Mouse (Mus musculus) gastrocnemius, postnatal 10 days (tissue): ENCODE results near the gene Znrd1as. TPM values are rescaled to one million over a fixed set of nuclear protein-coding genes. Genes with fewer than 3 reads are reported as not detected.
"Not testable (repeated sequence)": the region's sequence is repeated elsewhere in the genome, so short reads cannot be mapped to it uniquely, and the experiment has no call there.

ENCODE experiments used
- DNase-seq: peaks from one replicate; pipeline ENCODE4 v3.0.0; 2021; ENCODE audit warnings: mixed read lengths
- total RNA-seq, 2 experiments: library from RNA; stranded (reverse); gene quantifications; 2 replicates each; pipeline ENCODE4 v1.2.3; 2021

Gene Znrd1as
- total RNA-seq, 2 experiments from 2014 or later = 7.5 to 9.4 TPM

DNA sequence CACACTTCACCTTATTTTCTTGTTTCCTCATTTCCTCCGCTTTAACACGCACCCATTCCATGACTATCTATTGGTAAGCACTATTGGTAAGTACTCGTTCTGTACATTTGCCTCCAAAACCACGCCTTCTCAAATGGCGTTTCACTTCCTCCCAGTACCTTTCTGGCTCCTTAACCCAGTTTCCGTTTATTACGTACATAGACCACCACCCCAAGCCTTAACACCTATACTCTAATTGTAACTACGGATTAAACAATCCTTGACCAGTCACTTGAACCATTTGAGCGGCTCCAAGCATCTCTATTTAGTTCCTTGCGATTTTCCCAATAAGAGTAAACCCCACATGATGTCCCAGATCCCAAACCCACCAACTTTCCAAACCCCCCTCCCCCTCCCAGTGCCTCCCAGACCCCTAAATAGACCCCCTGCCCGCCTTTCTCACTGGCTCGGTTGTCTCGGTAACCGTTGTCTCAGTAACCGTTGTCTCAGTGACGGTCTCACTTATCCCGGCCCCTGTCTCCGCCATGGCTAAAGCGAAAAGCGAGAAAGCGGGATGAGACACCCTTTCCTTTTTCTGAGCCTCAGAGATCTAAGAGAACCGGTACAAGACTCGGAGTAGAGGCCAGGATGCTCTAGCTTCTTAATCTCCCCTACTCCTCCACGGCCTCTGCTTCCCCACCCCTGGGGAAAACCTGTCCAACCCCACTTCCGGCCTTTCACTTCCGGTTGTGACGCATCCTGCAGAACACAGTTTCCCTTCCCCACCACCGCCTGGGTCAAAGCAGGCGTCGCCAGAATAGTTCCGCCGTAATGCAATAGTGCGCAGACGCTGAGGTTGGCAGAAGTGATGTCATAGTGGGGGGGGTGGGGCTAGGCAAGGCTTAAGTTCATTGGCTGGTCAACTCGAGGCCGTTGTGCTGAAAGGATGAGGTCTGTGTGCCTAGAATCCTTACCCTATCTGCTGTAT, 7.1 kb upstream of the Znrd1as start, which contains the start of gene Ppp1r11:
Gene Ppp1r11, minus strand, starts transcription at position 761 of the 967 bp plus-strand sequence.
- peak; percentile 88 for DNase-seq

DNA sequence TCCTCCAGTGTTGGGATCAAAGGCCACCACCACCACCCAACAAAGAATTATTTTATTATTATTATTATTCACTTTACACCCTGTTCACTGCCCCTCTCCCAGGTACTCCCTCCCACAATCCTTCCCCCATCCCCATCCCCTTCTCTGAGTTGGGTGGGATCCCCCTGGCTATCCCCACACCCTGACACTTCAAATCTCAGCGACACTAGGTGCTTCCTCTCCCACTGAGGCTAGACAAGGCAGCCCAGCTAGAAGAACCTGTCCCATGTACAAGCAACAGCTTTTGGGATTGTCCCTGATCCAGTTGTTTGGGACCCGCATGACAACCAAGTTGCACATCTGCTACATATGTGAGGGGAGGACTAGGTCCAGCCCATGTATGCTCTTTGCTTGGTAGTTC, 5.8 kb upstream of the Znrd1as start:
- DNase-seq = no peak

DNA sequence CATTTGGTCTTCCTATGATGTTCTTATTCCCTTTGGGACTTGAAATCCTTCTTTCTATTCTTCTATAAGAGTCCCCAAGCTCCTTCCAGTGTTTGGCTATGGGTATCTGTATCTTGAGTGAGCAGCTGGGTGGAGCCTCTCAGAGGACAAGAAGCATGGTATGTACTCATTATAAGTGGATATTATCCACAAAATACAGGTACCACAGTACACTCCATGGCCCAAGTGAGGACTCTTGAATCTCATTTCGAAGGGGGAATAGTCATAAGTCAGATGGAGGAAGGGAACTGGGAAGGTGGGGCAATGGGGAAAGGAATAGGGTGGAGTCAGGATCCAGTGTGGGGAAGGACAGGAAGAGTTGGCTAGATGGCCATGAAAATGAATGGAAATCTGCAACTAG, 5.3 kb upstream of the Znrd1as start:
- no peak for DNase-seq

DNA sequence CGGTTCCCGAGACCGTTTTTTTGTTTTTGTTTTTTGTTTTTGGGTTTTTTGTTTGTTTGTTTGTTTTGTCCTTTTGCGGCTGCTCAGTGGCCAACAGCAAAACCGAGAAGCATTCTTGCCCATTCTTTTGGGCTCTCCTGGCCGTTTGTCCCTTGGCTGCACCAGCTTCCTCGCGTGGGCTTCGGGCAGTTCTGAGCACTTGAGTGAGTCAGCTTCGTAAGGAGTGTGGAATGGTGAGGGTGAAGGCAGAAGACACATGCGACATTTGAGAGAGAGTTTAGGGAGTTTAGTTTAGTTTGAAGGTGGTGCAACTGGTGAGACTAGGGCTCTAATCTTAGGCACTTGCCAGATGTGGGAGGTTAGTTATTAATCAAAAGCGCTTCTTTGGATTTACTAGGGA, 492 bp downstream of the Znrd1as start:
- peak; percentile 13 for DNase-seq

GRCm38 (mm10) chr17:36961125-36961524, 2.7 kb downstream of the Znrd1as start:
- DNase-seq = no peak

GRCm38 (mm10) chr17:36966875-36967274, 8.5 kb downstream of the Znrd1as start:
- DNase-seq = no peak

- no peak for DNase-seq
Measured at GRCm38 (mm10) chr17:36970316-36970890, 12.0 kb downstream of the Znrd1as start.

GRCm38 (mm10) chr17:36971172-36971850, 12.9 kb downstream of the Znrd1as start:
- DNase-seq = no peak

GRCm38 (mm10) chr17:36972791-36973190, 14.4 kb downstream of the Znrd1as start:
- no peak for DNase-seq

- no peak for DNase-seq
Measured at GRCm38 (mm10) chr17:36973271-36973787, 14.9 kb downstream of the Znrd1as start.

DNA sequence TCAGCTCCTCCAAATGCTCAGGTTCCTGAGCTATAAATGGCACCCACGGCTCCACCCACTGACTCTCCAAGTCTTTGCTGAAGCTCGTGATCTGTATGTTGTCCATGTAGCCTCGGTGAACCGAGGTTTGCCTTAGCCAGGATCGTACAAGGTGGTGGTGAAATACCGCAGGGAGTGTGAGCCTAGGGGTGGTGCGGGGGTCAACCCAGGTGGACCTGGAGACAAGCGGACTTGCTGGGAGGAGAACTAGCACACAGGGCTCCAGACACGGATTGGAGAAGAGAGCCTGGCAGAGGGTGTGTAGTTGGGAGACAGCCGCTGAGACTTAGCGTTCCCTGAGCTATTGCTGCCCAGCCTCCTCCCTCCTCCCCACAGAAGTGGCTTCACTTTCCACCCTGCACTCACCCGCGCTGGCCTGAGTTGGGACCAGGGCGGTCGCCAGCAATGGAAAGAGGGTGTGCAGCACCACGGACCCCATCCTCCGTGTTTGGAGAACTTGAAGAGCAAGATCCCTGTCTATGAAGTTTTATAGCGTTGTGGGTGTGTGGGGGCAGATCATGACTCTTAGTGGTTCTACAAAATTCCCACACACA, 22.9 kb downstream of the Znrd1as start, which contains the start of gene 2410137M14Rik:
Gene 2410137M14Rik, minus strand, starts transcription at position 17 of the 593 bp plus-strand sequence.
- DNase-seq = peak; percentile 10

DNA sequence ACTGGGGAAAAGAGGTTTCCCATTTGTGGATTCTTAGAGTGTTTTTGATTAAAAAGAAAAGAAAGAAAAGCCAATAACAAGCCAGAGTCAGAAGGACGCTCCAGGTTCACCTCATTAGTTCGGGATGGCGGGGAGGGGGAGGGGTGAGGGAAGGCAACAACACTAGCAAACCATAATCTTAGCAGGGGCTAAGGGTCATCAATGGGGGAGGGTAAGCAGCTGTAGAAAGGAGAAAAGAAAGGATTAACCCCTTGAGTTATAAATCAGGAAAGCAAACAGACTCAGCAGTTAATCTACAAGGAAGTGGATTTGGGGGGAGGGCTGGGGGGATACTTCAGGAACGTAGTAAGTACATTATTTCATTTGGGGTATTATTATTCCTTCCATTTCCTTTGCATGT, 23.5 kb downstream of the Znrd1as start:
- DNase-seq = no peak

DNA sequence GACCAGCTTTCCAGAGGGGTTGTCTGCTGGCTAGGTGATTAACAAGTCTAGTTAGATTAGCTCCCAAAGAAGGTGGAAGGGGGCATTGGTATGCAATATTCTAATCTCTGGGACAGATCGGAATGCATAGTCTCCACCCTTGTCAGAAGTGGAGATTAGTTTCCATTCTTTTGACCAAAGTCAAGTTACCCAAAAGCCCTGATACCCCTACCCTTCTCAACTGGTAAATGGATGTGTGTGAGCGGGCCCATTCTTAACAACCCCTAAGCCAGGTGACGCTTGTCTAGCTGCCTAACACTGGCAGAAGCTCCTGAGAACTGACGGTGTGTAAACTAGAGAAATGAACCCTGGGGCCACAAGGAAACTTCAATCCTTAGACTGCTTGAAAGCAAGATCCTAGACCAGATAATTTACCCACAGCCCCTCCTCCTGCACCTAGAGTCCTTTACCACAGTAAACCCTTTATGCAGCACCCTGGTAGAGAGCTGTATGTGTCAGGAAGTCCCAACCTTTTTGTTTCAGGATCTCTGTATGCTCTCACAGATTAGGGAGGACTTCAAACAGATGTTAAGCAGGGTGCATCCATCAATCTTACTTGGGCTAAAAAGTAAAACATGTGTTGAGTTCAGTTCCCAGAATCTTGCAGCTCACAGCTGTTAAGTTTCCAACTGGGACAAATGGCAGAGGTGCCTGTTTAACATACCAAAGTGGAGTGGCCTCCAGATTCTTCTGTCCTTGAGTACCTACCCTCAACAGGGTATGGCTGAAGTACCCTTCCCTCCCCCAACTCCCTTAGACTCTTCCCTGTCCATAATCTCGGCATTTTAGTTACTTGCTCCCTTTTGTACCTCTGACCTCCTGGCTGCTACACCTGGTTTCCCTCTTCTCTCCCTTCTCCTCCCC, 24.1 kb downstream of the Znrd1as start:
- no peak for DNase-seq

DNA sequence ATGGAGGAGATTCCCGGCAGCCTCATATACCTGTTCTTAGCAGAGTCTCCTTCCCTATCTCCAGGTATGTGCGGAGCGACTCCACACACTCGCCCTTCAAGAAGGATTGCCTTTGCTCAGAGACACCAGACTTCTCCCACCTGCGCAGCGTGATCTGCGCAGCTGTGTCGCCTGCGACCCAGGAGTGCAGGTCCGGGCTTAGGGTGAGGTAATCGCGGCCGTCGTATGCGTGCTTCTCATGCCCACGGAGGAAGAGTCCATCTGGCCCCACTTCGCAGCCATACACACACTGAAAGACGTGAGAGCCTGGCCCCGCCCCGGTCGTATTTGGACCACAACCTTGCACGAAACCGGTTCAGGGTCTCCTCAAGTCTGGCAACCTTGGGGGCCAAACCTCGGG, 30.1 kb downstream of the Znrd1as start:
- DNase-seq = no peak

DNA sequence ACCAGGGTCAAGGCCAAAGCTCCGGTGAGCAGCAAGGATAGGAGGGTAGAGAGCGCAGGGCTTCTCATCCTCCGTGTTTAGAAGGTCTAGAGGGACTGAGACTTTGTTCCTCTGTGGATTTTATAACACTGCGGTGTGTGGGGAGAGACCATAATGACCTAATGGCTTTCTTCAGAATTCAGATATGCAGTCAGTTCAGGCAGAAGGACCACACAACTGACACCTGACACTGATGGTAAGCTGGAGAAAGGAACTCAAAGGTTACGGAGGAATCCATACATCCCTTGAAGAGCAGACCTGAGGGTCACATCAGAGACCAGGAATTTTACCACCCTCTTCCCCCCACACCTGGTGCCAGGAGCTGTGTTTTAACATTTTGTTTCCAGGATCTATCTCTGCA, 31.0 kb downstream of the Znrd1as start, which contains the start of gene H2-M5:
Gene H2-M5, minus strand, starts transcription at position 101 of the 400 bp plus-strand sequence.
- DNase-seq = no peak

GRCm38 (mm10) chr17:36990630-36991029, 32.2 kb downstream of the Znrd1as start:
- DNase-seq = not testable (repeated sequence)

DNA sequence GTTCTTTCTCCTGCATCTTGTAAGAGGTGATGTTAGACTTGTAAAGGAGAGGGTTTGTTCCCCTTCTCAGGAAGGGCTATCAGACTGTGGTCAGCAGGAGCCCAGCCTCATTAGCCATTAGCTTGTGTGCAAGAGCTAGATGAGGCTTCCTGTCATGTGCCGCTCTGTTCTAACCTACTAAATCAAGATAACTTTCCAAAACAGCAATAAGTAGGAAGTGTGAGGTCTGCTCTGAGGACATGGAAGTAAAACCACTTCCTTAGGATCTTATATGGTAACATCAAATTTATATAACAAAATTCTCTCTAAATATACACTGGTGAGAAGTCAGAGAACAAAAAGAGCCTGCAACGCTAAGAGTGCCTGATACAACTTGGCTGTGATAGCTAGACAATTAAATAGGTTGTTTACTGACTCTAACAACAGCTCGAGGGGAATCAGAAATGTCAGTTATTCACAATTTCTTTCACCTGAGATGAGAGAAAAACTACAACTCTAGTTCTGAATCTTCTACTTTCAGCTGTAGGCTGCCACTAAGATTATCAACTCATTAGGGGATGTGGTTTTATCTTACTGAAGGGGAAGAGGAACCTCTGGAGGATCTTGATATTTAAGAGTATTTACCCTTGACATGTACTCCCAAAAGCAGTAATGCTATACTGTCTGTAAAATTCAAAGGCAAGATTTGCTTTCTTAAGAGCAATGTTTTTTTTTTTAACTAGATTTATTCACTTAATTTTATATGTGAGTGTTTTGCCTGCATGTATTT, 34.1 kb downstream of the Znrd1as start:
- no peak for DNase-seq

DNA sequence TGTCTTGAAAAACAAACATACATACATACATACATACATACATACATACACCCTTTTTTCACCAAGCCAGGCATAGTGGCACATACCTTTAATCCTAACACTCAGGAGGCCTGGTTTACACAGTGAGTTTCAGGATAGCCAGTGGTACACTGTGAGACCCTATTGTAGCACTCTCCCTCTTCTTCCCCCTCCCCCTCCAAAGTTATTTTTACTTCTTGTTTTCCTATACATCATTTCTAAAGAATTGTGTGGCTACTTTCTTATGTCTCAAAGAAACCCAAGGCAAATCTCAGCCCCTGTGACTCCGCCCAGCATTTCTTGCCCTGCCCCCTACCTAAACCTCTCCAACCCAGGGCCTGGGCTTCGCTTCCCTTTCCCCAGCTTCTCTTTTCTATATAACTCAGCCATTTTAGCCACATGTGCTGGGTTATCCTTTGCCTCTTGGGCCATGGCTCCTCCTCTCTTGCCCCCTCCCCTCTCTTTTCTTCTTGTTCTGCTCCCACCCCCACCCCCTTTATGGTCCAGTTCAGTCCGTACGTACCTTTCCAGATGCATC, 35.5 kb downstream of the Znrd1as start:
- no peak for DNase-seq

- DNase-seq = no peak
Measured at GRCm38 (mm10) chr17:36994528-36994927, 36.1 kb downstream of the Znrd1as start.

DNA sequence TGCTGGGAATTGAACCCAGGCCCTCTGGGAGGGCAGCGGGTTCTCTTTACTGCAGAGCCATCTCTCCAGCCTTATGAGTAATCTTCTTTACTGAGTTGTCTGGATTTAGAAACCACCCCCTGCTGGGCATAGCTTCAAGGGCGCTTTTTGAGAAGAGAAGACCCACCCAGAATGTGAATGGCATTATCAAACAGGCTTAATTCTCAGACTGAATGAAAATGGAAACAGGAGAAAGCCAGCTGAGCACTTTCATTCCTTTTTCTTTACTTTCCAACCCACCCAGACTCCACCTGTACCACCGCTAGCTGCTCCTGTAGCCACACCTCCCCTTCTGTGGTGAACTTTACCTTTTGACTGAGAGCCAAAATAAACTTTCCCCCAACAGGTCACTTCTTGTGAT, 37.1 kb downstream of the Znrd1as start:
- DNase-seq = no peak
